Mouse (Mus musculus): ENCODE measurements at regions not wholly inside any gene's neighbourhood (a gene's known extent, or its start where the extent isn't known, plus 50 kb on each side); places are given as distances from the start of the nearest gene placed in this dataset.
"Not testable (repeated sequence)": the region's sequence is repeated elsewhere in the genome, so short reads cannot be mapped to it uniquely, and the experiment has no call there.

- DNase-seq: no peak
These were observed 50.6 kb upstream of the Ppp1r12a start for GRCm38 (mm10) chr10:108111398-108111797.

GRCm38 (mm10) chr10:108110891-108111290, 51.1 kb upstream of the Ppp1r12a start:
- no peak for DNase-seq

- DNase-seq: no peak
These were observed 51.8 kb upstream of the Ppp1r12a start for GRCm38 (mm10) chr10:108110197-108110596.

GRCm38 (mm10) chr10:108108500-108108899, 53.5 kb upstream of the Ppp1r12a start:
- DNase-seq: not testable (repeated sequence)

GRCm38 (mm10) chr10:108101521-108101920, 60.5 kb upstream of the Ppp1r12a start:
- DNase-seq: no peak

- DNase-seq: no peak
These were observed 69.0 kb upstream of the Ppp1r12a start for GRCm38 (mm10) chr10:108093043-108093442.

- DNase-seq: peak; percentile 39
These were observed 72.5 kb upstream of the Ppp1r12a start for GRCm38 (mm10) chr10:108089375-108089981.

GRCm38 (mm10) chr10:108088883-108089282, 73.1 kb upstream of the Ppp1r12a start:
- DNase-seq: no peak

GRCm38 (mm10) chr10:108088209-108088608, 73.8 kb upstream of the Ppp1r12a start:
- no peak for DNase-seq

GRCm38 (mm10) chr10:108083220-108083619, 78.8 kb upstream of the Ppp1r12a start:
- DNase-seq: no peak

GRCm38 (mm10) chr10:108075144-108075543, 86.8 kb upstream of the Ppp1r12a start:
- DNase-seq: no peak

- DNase-seq: no peak
These were observed 88.2 kb upstream of the Ppp1r12a start for GRCm38 (mm10) chr10:108073828-108074227.

GRCm38 (mm10) chr10:108072211-108072610, 89.8 kb upstream of the Ppp1r12a start:
- DNase-seq: no peak

GRCm38 (mm10) chr10:108071424-108071823, 90.6 kb upstream of the Ppp1r12a start:
- no peak for DNase-seq

- peak; percentile 18 for DNase-seq
These were observed 94.3 kb upstream of the Ppp1r12a start for GRCm38 (mm10) chr10:108067723-108068122.

GRCm38 (mm10) chr10:108066241-108066640, 95.8 kb upstream of the Ppp1r12a start:
- DNase-seq: no peak

- DNase-seq: no peak
These were observed 100.1 kb upstream of the Ppp1r12a start for GRCm38 (mm10) chr10:108061813-108062435.

- no peak for DNase-seq
These were observed 101.4 kb upstream of the Ppp1r12a start for GRCm38 (mm10) chr10:108060554-108060953.

- DNase-seq: no peak
These were observed 110.4 kb upstream of the Ppp1r12a start for GRCm38 (mm10) chr10:108051637-108052036.

- no peak for DNase-seq
These were observed 113.6 kb upstream of the Ppp1r12a start for GRCm38 (mm10) chr10:108048426-108048825.

GRCm38 (mm10) chr10:108043519-108043918, 118.5 kb upstream of the Ppp1r12a start:
- no peak for DNase-seq

GRCm38 (mm10) chr10:108040027-108040426, 122.0 kb upstream of the Ppp1r12a start:
- no peak for DNase-seq

GRCm38 (mm10) chr10:108036486-108037109, 124.7 kb upstream of the Otogl start:
- no peak for DNase-seq

GRCm38 (mm10) chr10:108034068-108034467, 122.1 kb upstream of the Otogl start:
- no peak for DNase-seq

Measured in embryo, embryonic 11 days (tissue).